ENCODE assay signal across 9 mouse cellular contexts in genomic region chr5:115556217-115556616, GRCm38 (mm10). TPM values are rescaled to one million over a fixed set of nuclear protein-coding genes. Genes with fewer than 3 reads are reported as not detected.
A peak's percentile ranks its signal among the peaks of the same experiment; 100 is the strongest.
DNase-seq lines count a peak whose midpoint lies in the region; ATAC-seq and TF ChIP-seq lines count a peak whose summit lies in the region.
"Had no signal": no experiment of that assay in that cellular context is flagged by ENCODE, and none has a peak within 500 bp of the region (broad histone marks: within the 10 kb centered on the region; RNA-seq: fewer than 3 reads in every experiment).

No protein-coding gene starts in this region.

- no peak overlapping the region for H3K4me3 ChIP-seq in forebrain, embryonic 14.5 days (ENCODE audit: low read depth, low read length)
- H3K4me3 ChIP-seq in forebrain, embryonic 15.5 days: no peak overlapping the region
- H3K4me3 ChIP-seq in left cerebral cortex, adult 2 months: no peak overlapping the region
- no peak overlapping the region for H3K4me3 ChIP-seq in stomach, postnatal 0 days (ENCODE audit: low read depth, low read length)

- no peak for TF ChIP-seq EP300 in stomach, postnatal 0 days (optimal IDR thresholded peaks at IDR 0.05)

- WGBS in forebrain, embryonic 14.5 days: 9% methylated on average over 8 of the region's 8 CpGs
- WGBS in forebrain, embryonic 15.5 days: 11% methylated on average over 8 of the region's 8 CpGs
- 14% methylated on average over 8 of the region's 8 CpGs for WGBS in stomach, postnatal 0 days

- H3K4me2 ChIP-seq in forebrain, embryonic 14.5 days (ENCODE audit: low read length): no peak overlapping the region
- no peak overlapping the region for H3K4me2 ChIP-seq in forebrain, embryonic 15.5 days (replicated peaks)
- H3K4me2 ChIP-seq in stomach, postnatal 0 days (replicated peaks; ENCODE audit: low read depth): no peak overlapping the region

- no peaks in the 10 kb centered on the region for H3K27me3 ChIP-seq in forebrain, embryonic 14.5 days (replicated peaks; ENCODE audit: control insufficient read depth, insufficient read depth, low read length)
- H3K27me3 ChIP-seq in forebrain, embryonic 15.5 days: no peaks in the 10 kb centered on the region
- no peaks in the 10 kb centered on the region for H3K27me3 ChIP-seq in stomach, postnatal 0 days (ENCODE audit: control insufficient read depth, insufficient read depth, low read length)

- no peak overlapping the region for H3K27ac ChIP-seq in forebrain, embryonic 14.5 days (ENCODE audit: low read depth, low read length)
- H3K27ac ChIP-seq in forebrain, embryonic 15.5 days (replicated peaks): no peak overlapping the region
- H3K27ac ChIP-seq in left cerebral cortex, adult 2 months: no peak overlapping the region
- 0 out of 2 replicates have a peak overlapping the region, but pooled peaks have one; percentile 13 for H3K27ac ChIP-seq in stomach, postnatal 0 days (replicated peaks)
- H3K27ac ChIP-seq: macrophage had no signal

- H3K9me3 ChIP-seq in forebrain, embryonic 14.5 days (replicated peaks; ENCODE audit: control insufficient read depth, low read length): no peaks in the 10 kb centered on the region
- H3K9me3 ChIP-seq in forebrain, embryonic 15.5 days: no peaks in the 10 kb centered on the region
- no peaks in the 10 kb centered on the region for H3K9me3 ChIP-seq in stomach, postnatal 0 days (ENCODE audit: control insufficient read depth, low read length)

- ATAC-seq in forebrain, embryonic 14.5 days: no peak
- no peak for ATAC-seq in forebrain, embryonic 15.5 days (replicated peaks)
- no peak for ATAC-seq in stomach, postnatal 0 days (ENCODE audit: low FRiP score, low TSS enrichment)

- H3K9ac ChIP-seq in forebrain, embryonic 14.5 days (ENCODE audit: low read length): no peak overlapping the region
- no peak overlapping the region for H3K9ac ChIP-seq in forebrain, embryonic 15.5 days (replicated peaks)
- H3K9ac ChIP-seq in stomach, postnatal 0 days (ENCODE audit: low read length): no peak overlapping the region

- TF ChIP-seq CTCF in left cerebral cortex, adult 2 months (IDR thresholded peaks at IDR 0.05): peak; percentile 99
- peak; percentile 99 for TF ChIP-seq CTCF in stomach, postnatal 0 days (IDR thresholded peaks at IDR 0.05; ENCODE audit: low read depth)

- peaks cover 8% of the 10 kb centered on the region for H3K4me1 ChIP-seq in forebrain, embryonic 14.5 days (ENCODE audit: control insufficient read depth, insufficient read depth, low read length)
- peaks cover 12% of the 10 kb centered on the region for H3K4me1 ChIP-seq in forebrain, embryonic 15.5 days
- H3K4me1 ChIP-seq in stomach, postnatal 0 days (replicated peaks; ENCODE audit: control insufficient read depth, insufficient read depth): 0 out of 2 replicates have a peak, but pooled peaks cover 3% of the 10 kb centered on the region

- peak; percentile 81 for DNase-seq in forebrain, embryonic 14.5 days (ENCODE audit: low spot score)
- peak; percentile 60 for DNase-seq in T-cell, adult 2 months (ENCODE audit: low spot score)
- DNase-seq in embryo, embryonic 11 days: peak; percentile 85
- peak; percentile 89 for DNase-seq in heart, postnatal 4 days
- peak; percentile 60 to 74 for DNase-seq in left cerebral cortex, adult 2 months (ENCODE audit: extremely low spot score in 1 of 2, low spot score in 2 of 2)
- peak; percentile 91 for DNase-seq in mesoderm, embryonic 11.5 days (ENCODE audit: low read depth, low spot score)
- peak; percentile 83 for DNase-seq in stomach, postnatal 0 days (ENCODE audit: low spot score)

- intact Hi-C loops in left cerebral cortex, adult 2 months (cut with DNase I): loop anchor here (5.0 kb wide), 1 partner anchor 49 kb away; the partner anchor contains the start of gene Pxn

- H3K36me3 ChIP-seq in forebrain, embryonic 14.5 days (ENCODE audit: control insufficient read depth, insufficient read depth, low read length): peaks cover 31% of the 10 kb centered on the region
- peaks cover 8% of the 10 kb centered on the region for H3K36me3 ChIP-seq in forebrain, embryonic 15.5 days
- peaks cover 18% of the 10 kb centered on the region for H3K36me3 ChIP-seq in stomach, postnatal 0 days (ENCODE audit: control insufficient read depth, insufficient read depth, low read length)

RNA-seq across cellular contexts. Expression of gene Rplp0, which starts 3.0 kb away (rescaled TPM):
- polyA plus RNA-seq in forebrain, embryonic 14.5 days (2014; fragmentation: Nextera tagmentation; extraction: Ambion mirVana): 1,112 and 1,434 TPM in 2 replicates
- polyA plus RNA-seq in forebrain, embryonic 15.5 days (2015; fragmentation: Nextera tagmentation; extraction: Ambion mirVana): 1,000 and 1,018 TPM in 2 replicates
- 100 to 1,000 TPM; 852 to 919 TPM for total RNA-seq in heart, postnatal 4 days (2021)
- 100 to 1,000 TPM; 183 to 187 TPM for total RNA-seq in left cerebral cortex, adult 2 months (2021)
- polyA plus RNA-seq in stomach, postnatal 0 days (2015; fragmentation: Nextera tagmentation; extraction: Ambion mirVana): 1,317 and 1,335 TPM in 2 replicates

RNA-seq across cellular contexts. Expression of gene Gcn1l1, which starts 8.8 kb away (rescaled TPM):
- polyA plus RNA-seq in forebrain, embryonic 14.5 days (2014; fragmentation: Nextera tagmentation; extraction: Ambion mirVana): 29.2 and 41.2 TPM in 2 replicates
- 43.8 and 46.1 TPM in 2 replicates for polyA plus RNA-seq in forebrain, embryonic 15.5 days (2015; fragmentation: Nextera tagmentation; extraction: Ambion mirVana)
- total RNA-seq in heart, postnatal 4 days (2021): 10 to 100 TPM; 52.7 to 56.7 TPM
- total RNA-seq in left cerebral cortex, adult 2 months (2021): 10 to 100 TPM; 70.7 to 73.2 TPM
- 11.2 and 11.7 TPM in 2 replicates for polyA plus RNA-seq in stomach, postnatal 0 days (2015; fragmentation: Nextera tagmentation; extraction: Ambion mirVana)

RNA-seq across cellular contexts. Expression of gene Pxn, which starts 49.7 kb away (rescaled TPM):
- 7.5 and 9.8 TPM in 2 replicates for polyA plus RNA-seq in forebrain, embryonic 14.5 days (2014; fragmentation: Nextera tagmentation; extraction: Ambion mirVana)
- polyA plus RNA-seq in forebrain, embryonic 15.5 days (2015; fragmentation: Nextera tagmentation; extraction: Ambion mirVana): 19.1 and 19.7 TPM in 2 replicates
- 10 to 100 TPM; 62.9 to 66.0 TPM for total RNA-seq in heart, postnatal 4 days (2021)
- 10 to 100 TPM; 22.8 to 25.7 TPM for total RNA-seq in left cerebral cortex, adult 2 months (2021)
- 21.1 and 25.8 TPM in 2 replicates for polyA plus RNA-seq in stomach, postnatal 0 days (2015; fragmentation: Nextera tagmentation; extraction: Ambion mirVana)
